Mouse (Mus musculus) layer of hippocampus, postnatal 36 days (tissue): ENCODE measurements around the gene Necab2. TPM values are rescaled to one million over a fixed set of nuclear protein-coding genes. Genes with fewer than 3 reads are reported as not detected.

Source experiments
- DNase-seq, 2 experiments: peaks; one replicate each; pipeline ENCODE4 v3.0.0; 2022
- total RNA-seq, 2 experiments: library from RNA; stranded (reverse); gene quantifications; 2 replicates each; pipeline ENCODE4 v1.2.3; 2021

Gene Necab2
- 100 to 1,000 TPM in 1 of 2 experiments, 10 to 100 TPM in 1; 94.4 to 116 TPM for total RNA-seq

DNA sequence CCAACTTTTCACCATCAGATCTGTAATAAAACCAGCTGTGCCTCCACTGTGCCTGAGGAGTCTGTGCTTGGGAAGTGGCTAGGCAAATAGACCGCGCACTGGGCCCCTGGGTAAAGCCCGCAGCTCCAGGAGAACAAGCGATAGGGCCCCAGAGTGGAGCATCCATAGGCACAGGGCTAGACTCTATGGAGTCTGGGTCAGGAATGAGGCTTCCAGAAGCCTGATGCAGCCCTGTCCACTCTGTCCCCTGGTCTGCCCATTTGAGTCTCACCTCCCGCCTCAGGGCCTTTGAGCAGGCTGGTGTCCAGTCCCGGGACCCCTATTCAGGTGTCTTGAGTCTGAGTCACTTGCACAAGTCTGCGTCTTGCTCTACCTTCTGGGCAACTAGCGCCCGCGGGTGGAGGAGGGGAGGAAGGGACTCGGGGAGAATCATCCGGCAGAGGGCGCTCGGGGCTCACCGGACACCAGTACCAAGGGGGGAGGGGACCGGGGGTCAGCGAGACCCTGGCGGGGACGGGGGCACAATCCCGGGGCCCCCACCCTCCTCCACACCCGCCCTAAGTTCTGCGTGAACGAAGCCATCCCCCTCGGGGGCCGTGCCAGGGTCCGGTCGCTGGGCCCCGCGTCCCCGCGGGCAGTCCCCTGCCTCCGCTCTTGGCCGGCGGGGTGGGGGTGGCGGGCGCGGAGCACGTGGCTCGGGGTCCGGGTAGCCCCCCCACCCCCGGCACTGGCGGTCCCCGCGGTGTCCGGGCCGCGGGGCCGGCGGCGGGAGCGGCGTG, at the start of gene Necab2:
Gene Necab2 (plus strand): TSS at position 509 of the 779 bp plus-strand sequence.
- peak; percentile 80 to 84 for DNase-seq

DNA sequence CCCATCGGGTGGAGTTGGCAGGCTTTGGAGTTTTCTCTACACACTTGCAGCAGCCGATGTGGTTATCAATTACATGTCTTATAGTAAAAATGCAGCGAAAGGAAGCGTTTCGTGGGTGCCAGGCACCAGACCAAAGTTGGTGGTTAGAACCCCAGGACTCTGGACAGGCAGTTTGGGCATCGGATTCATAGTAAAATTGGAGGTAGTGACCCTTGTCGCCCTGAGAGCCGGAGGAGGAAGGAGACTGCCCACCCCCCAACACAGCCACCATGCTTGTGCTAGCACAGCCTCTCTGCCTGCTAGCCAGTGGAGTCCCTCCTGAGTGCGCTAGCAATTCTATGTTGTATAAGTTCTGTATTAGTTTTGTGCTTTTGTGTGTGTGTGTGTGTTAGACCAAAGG, 48.0 kb upstream of the Necab2 start:
- no peak for DNase-seq

DNA sequence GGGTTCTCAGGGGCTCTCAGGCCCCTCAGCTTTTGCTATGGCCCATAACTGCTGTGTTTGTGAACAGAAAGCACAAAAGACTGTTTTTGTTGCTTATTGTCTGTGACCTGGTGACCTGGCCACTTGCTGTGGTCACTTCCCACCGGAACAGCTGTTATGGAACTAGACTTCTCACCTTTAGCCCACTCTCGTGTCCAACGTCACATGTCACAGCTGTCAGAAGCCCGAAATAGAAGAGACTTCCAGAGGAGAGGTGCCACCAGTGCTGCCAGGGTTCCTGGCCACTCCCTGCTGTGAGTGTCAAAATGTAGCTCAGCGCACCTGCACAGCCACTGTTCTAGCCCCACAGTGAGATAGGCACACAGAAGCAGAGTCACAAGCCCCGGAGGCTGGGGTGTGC, 47.3 kb upstream of the Necab2 start:
- no peak for DNase-seq

DNA sequence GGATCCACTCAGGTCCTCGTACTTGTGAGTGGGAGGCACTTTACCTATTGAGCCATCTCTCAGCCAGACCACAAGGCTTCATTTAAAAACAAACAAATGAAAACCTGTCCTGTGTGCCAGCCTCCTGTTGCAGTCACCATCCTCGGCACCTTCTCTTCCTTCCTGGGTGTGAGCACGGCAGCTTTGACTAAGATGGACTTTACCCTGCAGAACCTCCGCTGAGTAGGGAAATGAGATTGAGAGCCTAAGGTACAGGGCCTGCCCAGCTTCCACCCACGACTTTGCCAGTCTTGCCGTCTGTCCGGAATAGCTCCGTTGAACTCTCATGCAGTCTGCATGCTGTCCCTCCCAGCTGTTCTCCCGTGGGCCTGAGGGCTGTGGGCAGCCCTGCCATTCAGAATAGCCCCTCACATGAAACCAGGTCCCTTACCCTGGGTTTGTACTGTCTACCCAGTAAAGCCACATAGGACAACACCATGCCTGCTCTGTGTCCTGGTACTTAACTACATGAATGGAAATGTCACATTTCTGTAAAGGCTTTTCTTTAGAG, 46.3 kb upstream of the Necab2 start:
- no peak for DNase-seq

DNA sequence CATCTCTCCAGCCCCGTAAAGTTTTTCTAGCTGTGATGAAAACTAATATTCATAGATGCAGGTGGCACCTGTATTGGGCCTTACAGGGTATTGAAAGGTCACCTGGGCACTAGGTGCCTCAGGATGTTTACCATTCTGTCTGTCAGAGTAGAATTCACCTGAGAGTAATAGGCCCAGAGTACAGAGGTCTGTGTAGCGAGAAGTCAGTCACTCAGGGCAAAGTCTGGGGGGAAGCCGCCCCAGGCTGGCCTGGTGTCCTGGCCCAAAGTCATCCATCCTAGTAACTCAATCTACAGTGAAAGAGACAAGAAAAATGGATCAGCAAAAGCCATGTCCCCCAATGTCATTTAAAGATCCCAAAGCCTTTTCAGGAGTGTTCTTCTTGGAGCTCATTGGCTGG, 45.6 kb upstream of the Necab2 start:
- DNase-seq: no peak

DNA sequence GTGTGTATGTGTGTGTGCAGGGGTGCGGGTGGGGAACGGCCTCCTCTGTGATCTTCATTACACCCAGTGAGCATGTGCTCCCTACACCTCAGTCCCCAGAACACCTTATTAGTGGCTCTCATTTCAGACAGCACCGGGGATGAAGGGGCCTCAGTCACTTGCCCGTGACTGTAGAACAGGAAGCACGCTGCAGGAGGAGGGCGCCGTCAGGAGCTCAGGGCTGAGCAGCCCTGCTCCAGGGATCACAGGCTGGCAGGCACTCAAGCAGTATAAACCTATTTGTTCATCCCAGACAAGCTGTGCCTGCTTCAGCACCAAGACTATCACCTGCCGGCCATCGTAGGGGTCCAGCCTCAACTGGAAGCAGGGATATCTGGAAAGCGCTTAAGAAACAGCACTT, 42.6 kb upstream of the Necab2 start:
- no peak for DNase-seq

DNA sequence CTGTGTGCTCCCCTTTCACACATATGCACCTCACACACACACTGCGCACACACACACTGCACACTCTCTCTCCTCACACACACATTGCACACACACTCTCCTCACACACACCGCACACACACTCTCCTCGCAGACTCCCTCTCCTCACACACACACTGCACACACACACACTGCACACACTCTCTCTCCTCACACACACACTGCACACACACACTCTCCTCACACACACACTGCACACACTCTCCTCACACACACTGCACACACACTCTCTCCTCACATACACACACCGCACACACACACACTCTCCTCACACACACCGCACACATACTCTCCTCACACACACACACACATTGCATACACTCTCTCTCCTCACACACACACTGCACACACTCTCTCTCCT, 41.9 kb upstream of the Necab2 start:
- DNase-seq: no peak

DNA sequence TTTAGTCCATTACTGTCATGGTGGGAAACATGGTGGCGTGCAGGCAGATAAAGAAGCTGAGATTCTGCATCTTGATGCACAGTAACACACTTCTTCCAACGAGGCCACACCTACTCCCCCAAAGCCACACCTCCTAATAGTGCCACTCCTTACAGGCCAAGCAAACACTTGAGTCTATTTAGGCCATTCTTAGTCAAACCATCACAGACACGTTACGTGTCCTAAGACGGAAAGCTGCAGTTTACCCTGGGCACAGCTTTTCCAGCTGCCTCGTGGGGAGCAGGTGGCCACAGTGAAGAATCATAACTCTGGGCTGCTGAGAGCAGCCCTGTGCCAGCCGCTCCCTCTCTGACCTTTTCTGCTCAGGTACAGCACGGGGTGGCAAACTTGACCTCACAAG, 38.2 kb upstream of the Necab2 start:
- no peak for DNase-seq

DNA sequence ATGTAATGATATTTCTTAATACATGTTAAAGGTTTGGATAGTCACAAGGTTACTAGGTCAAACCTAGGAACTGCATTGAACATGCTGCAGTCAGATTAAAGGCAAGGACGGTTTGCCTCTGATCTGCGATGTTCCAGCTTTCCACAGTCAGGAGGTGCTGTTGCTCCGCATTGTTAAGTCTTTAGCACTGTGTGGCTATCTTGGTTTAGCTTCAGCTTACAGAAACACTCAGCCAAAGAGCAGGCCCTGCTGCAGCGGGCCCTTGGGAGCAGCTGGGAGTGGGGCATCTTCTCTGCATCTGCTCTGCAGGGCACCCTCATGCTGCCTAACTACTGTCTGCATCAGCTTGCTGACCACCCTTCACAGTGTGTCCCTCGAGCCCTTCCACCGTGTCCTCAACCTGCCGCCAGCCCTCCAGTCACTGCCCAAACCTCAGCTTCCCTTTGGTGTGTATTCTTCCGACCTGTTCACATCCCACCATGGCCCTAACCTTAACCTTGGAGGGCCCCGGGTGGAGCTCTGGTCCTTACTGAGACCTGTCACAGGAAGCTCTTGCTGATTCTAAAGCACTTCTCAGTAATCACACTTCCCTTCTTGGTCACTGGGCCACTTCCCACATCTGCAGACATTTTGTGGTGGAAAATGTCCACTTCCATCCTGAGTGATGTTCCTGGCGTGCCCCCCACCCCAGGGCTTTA, 34.3 kb upstream of the Necab2 start:
- DNase-seq: peak in 1 of 2 experiments; percentile 7

DNA sequence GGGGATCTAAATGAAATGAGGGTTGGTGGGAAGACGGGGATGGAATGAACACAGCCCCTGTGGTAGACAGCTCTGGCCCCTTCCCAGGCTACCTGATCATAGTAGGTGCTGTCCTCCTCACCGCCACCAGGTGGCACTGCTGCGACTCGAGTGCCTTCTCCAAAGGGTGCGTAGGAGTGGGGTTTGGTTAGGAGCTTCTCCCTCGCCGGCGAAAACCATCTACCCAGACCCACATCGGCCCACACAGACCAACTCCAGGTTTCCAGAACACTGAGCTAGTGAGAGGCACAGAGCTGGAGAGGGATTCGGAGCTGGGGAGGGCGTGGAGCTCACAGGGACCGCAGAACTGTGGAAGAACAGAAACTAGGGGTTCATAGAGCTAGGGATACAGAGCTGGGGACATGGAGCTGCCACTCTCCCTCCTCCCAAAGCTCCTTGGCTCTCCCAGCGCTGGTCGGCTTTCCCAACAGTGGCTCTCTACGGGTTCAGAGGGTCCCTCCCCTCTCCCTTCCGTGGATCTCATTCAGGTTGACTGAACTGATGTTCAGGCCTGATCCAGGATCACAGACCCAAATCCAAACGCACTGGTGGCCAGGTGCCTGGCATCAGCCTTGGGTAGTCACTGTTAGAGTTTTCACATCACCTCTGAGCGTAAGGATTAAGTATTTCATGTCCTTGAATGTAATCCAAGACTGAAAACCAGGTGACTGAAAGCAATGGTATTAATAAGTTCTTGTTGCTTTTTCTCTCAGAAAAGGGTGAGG, 33.6 kb upstream of the Necab2 start:
- DNase-seq: peak; percentile 70 to 77

DNA sequence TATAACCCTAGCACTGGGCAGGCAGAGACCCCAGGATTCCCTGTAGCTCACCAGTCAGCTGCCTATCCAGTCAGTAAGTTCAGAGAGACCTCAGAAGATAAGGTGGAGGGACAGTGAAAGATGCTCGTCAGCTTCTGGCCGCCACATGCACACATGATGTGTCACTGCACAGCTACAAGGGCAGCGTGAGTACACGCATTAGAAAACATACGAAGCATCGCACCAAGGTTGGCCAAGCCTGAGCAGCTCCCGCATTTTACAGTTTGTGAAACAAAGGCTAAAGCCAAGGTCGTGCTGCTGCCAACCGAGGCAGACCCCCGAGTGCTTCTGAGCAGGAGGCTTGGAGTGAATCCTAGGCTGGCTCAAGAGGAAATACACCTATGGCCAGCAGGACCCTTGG, 32.9 kb upstream of the Necab2 start:
- no peak for DNase-seq

DNA sequence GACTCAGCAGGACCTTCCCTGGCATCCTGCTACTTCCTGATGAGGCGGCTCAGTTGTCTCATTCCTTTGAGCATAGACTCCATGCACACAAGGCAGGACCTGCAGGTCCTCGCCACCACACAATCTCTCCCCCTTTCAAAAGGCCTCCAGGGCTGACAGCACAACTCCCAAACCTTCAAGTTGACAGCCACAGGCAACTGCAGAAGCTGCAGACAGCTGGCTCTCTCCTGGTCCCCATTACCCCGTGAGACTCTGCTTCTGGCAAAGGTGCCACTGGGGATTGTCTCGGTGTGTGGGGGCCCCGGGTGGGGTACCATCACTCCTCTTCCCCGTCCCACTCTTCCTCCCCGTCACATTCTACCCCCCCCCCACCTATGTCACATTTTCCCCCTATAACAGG, 26.2 kb upstream of the Necab2 start:
- DNase-seq: no peak

DNA sequence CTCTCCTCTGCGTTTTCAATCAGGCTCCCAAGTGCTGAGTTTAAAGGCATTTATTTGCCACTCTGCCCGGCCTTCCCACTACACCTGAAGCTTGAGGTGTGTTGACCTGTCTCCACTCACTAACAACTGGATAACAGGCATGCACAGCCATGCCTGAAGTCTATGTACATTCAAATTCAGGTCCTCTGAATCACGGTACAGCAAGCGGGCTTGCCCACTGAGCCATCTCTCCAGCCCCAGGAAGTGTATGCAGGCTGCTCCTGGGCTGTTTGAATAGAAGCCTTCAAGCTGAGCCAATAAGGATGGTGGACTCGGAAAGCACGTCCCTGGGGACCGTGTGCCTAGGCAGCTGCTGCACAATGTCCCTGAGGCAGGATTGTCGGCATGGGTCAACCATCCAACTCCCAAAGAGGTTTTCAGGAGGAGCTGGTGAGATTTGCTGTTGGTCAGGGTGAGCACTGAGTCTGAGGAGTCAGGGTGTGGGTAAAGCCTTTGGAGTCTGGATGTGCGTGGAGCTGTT, 24.9 kb upstream of the Necab2 start:
- no peak for DNase-seq

DNA sequence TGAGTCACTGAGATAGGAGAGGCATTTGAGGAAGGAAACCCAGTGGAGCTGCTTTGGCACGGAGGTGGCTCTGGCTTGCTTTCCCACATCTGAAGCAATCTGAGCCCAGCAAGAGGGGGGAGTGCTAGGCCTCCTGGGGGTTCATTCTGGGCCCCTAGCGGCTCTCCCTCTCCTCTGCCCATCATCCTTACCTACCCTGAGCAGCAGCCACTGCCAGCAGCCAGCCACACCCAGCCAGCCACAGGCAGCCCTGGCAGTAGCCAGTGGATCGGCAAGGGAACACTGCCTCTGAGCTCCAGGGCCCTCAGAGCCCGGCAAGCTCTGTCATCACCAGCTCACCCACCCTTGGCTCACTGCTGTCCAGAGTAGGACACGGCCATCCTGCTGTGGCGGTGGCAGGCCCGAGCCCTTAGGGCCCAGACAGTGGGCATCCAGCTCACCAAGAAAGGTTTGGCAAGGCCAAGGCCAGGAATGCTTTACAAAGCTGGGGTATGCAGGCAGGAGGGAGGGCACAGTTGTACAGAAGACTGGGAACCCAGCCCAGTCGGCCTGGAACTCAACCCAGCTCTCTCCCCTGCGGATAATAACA, 24.3 kb upstream of the Necab2 start:
- no peak for DNase-seq

DNA sequence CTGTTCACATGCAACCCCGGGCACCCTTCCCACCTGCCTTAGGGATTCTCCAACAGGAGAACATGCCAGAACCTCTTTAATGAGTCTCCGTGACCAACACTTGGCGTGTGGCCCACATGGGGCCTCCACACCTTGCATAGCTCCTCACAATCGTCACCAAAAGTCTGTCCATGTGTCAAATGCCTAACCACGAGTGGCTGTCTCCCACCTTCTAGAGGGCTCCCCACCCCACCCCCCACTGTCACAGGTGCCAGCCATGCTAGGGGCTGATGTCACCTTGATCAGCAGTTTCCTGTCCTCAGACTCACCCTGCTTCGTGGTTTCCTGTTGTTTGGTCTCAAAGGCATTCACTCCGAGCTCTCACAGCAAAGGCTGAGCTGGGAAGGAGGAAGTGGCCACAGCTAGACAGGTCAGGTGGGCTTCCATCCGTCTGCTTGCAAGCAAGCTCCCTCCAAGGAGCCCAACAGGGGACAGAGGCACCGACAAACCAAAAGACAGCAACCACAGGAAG, 22.8 kb upstream of the Necab2 start:
- no peak for DNase-seq

DNA sequence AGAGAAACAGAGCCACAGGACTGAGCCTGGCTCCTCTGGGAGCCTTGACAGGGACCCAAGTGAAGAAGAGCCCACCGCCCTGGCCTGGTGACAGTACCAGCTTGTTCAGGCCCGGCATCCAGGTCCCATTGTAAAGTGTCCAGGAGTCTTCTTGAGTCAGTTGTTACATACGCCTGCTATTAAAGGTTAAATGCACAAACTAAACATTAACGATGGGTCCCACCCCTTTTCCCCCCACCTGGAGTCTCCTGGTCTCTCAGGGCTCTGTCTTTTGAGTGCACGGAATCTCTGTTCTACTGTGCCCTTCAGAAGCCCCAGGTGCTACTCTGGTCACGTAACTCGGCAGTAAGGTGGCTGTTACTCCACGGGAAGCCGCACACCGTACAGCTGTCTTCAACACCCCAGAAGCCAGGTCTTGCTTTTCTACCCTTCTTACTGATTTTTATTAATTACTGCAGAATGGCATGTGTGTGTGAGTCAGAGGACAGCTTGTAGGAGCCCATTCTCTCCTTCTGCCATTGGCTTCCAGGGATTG, 22.3 kb upstream of the Necab2 start:
- DNase-seq: no peak

DNA sequence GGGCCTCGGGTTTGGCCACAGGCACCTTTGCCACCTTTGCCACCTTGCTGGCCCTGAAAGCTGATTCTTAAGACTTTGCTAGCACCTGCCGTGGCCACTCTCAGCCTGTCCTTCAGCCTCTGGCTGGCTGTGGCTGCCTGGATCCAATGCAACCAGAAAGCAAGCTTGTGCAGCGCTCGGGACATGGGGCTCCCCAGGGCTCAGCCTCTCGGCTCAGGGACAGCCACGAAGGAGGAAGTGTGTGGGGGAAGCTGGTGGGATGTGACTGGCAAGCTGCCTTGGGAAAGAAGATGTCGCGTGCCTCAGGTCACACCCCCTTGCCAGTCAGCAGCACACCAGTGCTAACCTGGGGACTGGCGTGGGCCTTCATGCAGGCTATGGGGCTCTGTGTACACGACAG, 21.8 kb upstream of the Necab2 start:
- no peak for DNase-seq

DNA sequence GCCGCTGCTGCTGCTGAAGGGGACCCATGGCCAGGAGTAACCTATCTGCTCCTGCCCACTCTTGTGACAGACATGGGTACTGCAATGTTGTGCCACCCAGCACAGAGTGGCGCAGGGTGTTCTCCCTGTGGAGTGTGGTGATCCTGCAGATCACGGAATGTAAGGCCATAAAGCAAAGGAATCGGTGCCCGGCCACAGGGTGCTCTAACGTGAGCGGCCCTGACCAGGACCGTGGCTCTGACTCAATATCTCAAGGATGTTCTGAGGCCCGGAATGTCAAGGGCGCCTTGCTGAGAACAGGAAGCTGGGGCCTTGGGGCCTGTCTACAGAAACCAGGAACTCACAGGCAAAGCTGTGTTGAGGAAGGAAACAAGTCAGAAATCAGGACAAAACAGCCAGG, 21.0 kb upstream of the Necab2 start:
- no peak for DNase-seq

DNA sequence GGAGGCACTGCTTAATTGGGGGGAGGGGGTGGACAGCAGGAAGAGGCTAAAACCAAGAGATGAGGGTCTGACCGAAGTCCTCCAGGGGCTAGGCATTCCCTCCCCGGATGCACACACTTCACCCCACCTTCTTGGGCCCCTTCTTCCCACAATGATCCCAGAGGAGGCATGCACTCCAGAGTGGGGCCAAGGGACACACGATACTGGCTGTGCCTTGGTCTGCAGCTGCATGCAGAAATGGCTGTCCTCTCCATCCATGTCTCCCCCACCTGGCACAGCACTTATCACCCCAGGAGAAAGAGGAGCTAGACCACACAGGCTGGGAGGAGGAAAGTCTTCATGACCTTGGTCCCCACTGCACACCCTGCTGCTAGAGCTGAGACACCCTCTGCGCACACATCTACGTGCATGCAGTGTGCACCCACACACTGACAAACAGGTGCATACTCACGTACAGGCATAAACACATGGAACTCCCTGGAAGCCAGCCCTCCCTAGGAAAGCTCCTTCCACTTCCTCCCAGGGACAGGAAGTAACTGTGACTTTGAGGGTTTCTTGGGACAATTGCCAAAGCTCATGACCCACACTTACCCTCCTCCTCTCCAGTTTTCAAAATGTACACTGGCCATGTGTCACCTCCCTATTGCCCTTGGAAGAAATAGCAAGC, 20.3 kb upstream of the Necab2 start:
- DNase-seq: no peak

DNA sequence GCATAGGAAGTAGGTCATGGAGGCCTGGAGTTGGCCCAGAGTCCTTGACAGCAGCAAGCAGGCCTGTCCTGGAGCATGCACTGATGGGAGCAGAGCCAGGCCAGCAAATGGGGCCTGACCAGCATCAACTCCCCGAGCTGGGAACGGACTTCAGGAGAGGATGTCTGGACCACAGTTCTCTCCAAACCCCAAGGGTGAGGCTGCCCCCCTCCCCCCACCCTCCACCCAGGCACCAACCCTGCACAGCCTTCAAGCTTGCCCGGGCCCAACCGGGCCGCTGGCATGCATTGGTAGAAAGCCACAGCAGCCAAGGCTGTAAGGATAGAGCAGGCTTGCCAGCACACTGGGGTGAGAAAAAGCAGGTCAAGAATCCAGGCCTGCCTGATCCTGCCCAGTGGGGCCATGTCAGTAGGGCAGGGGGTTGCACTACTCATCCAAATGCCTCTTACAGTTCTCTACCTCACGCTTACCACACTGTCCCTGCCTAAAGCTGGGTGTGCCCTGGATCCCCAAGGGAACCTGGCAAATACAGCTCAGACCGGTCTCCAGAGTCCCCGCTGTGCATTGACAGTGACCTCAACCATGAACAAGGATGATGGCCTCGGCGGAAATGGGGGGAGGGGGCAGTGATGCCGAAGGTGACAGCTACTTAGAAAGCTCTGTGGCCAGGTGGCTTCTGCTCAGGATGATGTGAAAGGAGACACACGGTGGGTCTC, 18.7 kb upstream of the Necab2 start:
- DNase-seq: no peak

DNA sequence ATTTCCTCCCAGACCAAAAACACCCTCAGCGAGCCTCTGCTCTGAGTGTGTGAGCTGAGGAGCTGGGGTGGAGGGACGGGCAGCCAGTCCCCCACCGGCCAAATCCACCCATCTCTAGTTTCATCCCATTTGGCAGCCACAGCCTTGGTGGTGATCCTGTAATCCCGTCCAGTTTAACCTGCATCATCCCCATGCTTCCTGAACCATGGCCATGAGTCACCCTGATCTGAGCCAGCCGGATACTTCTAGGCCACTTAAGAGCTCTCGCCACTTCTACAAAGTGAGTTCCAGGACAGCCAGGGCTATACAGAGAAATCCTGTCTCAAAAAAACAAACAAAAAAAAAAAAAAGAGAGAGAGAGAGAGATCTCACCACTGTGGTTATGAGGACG, 18.2 kb upstream of the Necab2 start:
- no peak for DNase-seq
